Mouse (Mus musculus): Measurements from ENCODE around the gene Kcna4.

Gene Kcna4

DNA sequence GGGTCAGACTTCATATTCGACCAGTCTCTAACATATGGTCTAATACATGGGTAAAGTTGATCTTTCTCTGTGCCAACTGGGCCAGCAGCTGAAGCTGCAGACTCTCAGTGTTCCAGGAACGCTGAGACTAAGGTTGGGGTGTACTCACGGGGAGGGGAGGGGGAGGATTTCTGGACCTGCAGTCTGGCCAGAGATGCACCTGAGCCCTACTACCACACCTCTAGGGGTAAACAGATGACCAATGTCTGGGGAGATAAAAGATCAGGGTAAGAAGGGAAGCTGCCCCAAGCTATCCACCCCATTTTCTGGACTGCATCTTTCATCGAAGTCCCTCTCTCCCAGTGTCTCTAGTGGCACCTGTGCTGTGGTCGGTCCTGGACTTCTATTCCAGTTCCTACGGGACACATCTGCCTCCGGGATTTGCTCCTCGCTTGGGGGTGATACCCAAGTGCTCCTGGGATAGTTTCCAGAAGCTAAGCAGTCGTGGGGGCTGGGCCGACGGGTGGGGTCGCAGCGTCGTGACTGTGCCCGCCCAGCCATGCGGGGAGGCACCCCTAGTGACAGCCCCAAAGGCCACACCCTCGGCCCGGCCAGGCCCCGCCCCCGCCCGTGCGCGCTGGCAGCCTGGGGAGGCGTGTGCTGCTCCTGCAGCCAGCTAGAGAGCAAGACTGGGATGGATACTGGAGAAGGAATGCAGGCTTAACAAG is at the start of gene Kcna4:
Gene Kcna4 (plus strand): TSS at position 650 of the 707 bp plus-strand sequence.
- DNase-seq (ENCODE audit: low read depth in 1 of 2, low spot score in 2 of 2): no peak

DNA sequence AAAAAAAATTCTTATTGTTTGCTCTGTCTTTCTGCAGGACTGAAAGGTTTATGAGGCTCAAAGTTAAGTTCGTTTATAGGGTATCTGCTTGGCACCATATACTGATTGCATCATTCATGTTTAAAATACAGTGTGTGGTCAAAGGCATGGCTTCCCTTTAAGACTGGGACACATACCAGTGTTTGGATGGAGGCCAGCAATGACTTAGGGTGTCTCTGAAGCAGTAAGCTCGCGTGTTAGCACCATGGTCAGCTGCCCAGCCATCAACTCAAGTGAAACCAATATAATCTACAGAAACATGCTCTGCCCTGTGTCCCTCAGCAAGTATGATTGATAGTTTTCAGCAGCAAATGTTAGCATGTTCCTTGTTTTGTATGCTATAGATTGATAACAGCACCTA is 32.3 kb upstream of the Kcna4 start:
- DNase-seq (ENCODE audit: low read depth in 1 of 2, low spot score in 2 of 2): no peak

DNA sequence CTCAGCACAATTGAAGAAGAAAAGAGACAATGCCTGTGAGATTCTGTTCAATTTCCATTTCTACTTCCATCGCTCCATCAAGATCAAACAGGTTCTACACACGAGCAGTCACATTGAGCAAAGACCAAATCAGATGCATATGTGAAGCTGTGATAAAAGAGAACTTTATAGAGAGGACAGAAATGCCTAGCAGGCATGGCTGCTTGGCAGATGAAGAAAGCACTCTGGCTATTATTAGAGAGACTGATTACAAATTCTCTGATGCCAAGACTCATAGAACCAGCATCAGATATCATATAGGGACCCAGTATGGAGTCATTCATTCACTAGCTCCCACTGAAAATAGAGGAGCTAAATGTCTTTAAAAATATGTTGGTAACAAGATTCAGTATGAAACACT is 24.2 kb upstream of the Kcna4 start:
- DNase-seq (ENCODE audit: low read depth in 1 of 2, low spot score in 2 of 2): no peak

GRCm38 (mm10) chr2:107270050-107270449 is 20.4 kb upstream of the Kcna4 start:
- no peak for DNase-seq (ENCODE audit: low read depth in 1 of 2, low spot score in 2 of 2)

GRCm38 (mm10) chr2:107290697-107291019 is 219 bp downstream of the Kcna4 start:
- no peak for DNase-seq (ENCODE audit: low read depth in 1 of 2, low spot score in 2 of 2)

- DNase-seq (ENCODE audit: low read depth in 1 of 2, low spot score in 2 of 2): no peak
Measured at GRCm38 (mm10) chr2:107291142-107291541, 703 bp downstream of the Kcna4 start.

DNA sequence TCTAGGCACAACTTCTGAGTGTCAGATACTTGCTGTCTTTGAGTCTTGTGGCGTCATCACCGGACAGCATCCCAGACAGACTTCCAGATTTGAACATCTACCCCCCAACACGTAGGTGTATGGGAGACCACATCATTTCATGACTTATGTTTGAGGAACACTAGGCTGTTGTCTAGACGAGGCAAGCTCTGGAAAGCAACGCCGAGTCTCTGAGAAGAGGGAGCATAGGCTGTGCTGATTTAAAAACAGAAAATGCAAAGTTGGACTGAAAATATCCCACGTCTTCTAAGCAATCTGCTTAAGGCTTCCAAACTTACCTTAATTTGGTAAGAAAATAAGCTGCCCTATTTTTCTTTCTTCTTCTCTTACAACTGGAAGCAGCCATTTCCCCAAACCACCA is 4.1 kb downstream of the Kcna4 start:
- DNase-seq (ENCODE audit: low read depth in 1 of 2, low spot score in 2 of 2): no peak

DNA sequence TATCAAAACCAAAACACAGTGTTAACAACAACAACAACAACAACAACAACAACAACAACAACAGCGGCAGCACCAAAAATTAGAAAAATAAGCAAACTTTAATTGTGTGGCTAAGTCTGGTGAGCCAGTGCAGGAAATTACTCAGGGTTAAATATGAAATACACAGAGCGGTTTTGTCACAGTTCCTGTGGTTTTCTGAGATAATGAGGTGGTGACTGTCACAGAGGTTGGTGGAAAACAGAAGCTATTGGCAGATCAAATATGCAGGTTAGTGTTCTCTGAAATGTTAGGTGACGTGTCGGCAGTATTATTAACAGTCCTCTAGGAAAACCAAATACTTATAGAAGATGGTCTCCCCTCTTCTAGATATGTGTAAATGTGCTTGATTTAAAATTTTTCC is 11.4 kb downstream of the Kcna4 start:
- no peak for DNase-seq (ENCODE audit: low read depth in 1 of 2, low spot score in 2 of 2)

DNA sequence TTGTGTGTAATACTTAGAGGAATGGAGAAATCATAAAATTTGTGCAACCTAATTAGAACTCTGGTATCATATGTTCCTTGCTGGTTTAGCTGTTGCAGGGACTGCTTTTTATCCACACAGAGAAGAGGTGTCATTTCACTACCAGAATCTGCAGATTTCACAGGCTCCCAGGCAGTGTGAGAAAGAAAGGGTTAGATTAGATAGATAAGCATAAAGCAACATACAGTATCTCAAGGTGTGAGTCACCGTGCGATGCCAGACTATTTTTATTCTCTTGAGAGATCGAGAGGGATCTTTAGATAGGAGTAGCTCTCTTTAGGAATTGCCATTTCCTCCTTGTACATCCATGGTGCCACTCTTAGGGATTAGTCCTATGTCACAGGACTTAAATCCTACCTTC is 14.3 kb downstream of the Kcna4 start:
- no peak for DNase-seq (ENCODE audit: low read depth in 1 of 2, low spot score in 2 of 2)

- no peak for DNase-seq (ENCODE audit: low read depth in 1 of 2, low spot score in 2 of 2)
Measured at GRCm38 (mm10) chr2:107306077-107306476, 15.6 kb downstream of the Kcna4 start.

DNA sequence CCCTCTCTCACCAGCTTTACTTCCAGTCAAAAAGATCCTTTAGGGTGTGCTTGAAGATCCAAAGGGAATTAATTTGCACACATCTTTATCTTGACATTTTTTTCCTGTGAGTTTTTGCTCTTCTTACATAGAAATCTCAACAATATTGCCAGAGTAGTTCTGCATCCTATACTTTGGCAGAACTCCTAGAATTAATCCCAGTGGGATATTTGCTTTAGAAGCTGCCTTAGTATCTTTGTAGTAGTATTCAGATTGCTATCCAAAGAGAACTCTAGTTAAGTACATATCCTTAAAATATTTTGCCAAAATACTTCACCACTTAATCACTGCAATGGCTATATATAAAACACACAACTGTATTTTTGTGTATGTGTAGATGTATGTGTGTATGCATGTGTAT is 28.2 kb downstream of the Kcna4 start:
- DNase-seq (ENCODE audit: low read depth in 1 of 2, low spot score in 2 of 2): no peak

DNA sequence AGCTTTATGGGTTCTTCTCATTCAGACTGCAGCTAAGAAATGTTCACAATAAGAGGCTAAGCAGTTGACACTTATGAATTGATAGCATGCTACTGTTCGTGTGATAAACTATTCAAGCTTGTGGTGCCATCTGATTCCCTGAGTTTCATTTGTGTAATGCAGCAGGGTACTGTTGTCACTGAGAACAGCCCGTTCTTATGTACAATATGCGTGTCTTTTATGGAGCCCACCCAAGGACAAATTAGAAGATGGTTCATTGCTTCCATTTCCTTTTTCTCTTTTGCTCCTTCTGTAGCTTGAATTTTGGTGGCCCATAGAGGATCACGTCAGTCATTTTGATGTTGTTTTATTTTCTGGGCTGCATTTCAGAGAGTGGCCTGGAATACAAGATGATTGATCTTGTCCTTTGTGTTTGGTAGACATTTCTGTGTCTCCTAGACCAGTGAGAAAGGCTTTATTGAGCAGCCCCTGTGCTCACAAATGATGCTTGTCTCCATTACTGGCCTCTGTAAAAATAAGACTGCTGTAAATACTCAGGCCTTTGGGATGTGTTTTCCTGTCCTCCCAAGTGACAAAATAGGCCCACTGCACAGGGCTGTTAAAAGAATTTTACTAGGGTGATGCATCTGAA is 31.3 kb downstream of the Kcna4 start:
- DNase-seq (ENCODE audit: low read depth in 1 of 2, low spot score in 2 of 2): no peak

DNA sequence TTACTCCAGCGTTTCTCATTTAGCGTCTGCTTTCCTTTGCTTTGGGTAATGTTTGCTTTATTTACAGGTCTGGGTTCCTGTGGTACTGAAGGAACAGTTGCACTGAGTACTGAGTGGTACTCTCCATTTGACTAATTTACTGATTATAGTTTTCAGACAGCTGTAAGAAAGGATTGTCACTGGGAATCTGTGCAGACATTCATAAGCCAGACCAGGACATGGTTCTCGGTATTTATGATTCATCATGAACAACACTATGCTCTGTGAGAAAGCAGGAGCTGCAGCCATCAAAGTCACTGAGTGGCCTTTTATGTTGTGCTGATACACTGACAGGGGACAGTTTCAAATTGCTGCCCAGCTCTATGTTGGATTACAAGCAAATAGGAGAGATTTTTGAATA is 33.7 kb downstream of the Kcna4 start:
- DNase-seq (ENCODE audit: low read depth in 1 of 2, low spot score in 2 of 2): no peak

DNA sequence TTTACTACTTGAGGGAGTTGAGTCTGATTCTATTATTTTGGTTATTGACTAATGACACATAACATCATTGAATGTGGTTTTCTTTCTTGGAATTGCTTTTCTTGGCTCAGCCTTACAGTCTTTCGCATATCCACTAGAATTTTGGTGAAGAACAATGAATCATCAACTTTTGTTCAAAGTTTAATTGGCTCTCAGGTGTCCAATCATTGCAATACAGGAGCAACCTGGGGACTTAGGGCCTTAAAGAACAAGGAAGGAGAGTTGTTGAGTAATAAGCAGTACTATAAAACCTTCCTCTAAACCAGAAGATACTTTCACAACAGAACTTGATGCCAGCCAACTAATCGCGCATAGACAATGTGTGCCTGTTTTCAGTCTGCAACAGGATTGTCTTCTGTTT is 36.8 kb downstream of the Kcna4 start:
- DNase-seq (ENCODE audit: low read depth in 1 of 2, low spot score in 2 of 2): no peak

GRCm38 (mm10) chr2:107341291-107341690 is 50.9 kb downstream of the Kcna4 start:
- DNase-seq (ENCODE audit: low read depth in 1 of 2, low spot score in 2 of 2): no peak

- DNase-seq (ENCODE audit: low read depth in 1 of 2, low spot score in 2 of 2): no peak
Measured at GRCm38 (mm10) chr2:107344807-107345206, 54.4 kb downstream of the Kcna4 start.

DNA sequence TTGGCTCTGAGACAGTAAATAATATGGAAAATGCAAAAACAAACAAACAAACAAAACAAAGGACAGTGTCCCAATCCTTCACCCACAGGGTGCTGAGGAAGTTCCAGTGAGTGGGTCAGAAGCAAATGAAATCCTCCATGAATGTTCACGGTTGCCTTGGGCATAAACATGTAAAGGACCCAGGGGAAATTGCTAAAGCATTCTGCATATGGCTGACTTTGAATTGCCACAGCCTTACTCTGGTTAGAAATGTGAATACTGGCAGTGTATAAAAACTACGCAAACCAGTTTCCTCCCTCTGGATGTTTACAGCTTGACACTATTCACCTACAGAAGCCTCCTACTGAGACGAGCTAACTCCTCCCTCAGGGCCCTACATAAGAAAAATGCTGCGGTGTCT is 54.9 kb downstream of the Kcna4 start:
- DNase-seq (ENCODE audit: low read depth in 1 of 2, low spot score in 2 of 2): no peak

Data from monocyte, adult 2 months (primary cell).